Mouse (Mus musculus): Measurements from ENCODE around the gene 2310039H08Rik. TPM values are rescaled to one million over a fixed set of nuclear protein-coding genes. Genes with fewer than 3 reads are reported as not detected.

The 2310039H08Rik gene
- polyA plus RNA-seq, 1 experiment from 2014 or later: 70.5 TPM

DNA sequence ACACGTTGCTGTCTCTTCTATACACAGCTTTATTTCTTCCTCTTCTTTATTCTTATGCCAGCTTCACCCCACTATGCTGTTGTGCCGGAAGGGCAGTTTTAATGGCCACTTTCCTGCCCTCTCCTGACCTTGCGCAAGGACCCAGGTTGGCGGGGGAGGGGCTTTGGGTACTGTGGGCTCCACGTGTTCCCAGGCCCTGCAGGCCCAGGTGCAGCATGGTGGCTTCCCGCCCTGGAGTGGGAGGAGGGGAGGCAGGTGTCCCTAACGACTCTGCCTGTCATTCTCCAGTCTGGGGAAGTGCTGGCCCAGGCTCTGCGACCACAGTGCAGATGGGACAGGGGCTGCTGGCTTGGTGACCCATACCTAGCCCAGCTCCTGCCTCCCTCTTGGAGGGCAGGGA, 4.6 kb upstream of the 2310039H08Rik start:
- ATAC-seq (ENCODE audit: low FRiP score, low read depth): no peak
- Histone ChIP-seq H3K4me1 (peaks cover 7% of the 10 kb centered on the region), H3K36me3 (no peaks in the 10 kb centered on the region), H3K4me3 (no peak overlapping the region), H3K27me3 (no peaks in the 10 kb centered on the region), H3K4me2 (replicated peaks) (no peak overlapping the region), H3K9me3 (no peaks in the 10 kb centered on the region), H3K9ac (no peak overlapping the region), H3K27ac (no peak overlapping the region)
- 36% methylated on average over 8 of the region's 8 CpGs for WGBS

DNA sequence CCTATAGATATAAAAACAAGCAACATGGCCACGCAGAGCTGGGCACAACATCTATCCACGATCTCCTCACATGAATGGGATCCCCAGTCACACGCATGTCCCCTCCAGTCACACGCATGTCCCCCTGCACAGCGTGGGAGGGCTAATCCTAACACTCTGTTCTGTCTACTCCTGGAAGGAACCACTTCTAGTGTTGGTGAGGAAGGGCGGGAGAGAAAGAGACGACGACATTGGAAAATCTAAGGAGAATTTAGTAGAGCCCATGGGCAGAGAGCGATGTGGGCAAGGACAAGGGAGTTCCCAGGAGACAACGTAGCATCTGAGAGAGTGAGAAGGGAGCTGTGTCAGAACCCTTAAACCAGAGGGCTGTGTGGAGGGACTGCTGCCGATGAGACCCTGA, 1.9 kb upstream of the 2310039H08Rik start:
- Histone ChIP-seq H3K27me3 (no peaks in the 10 kb centered on the region), H3K36me3 (peaks cover 15% of the 10 kb centered on the region), H3K9ac (no peak overlapping the region), H3K4me2 (replicated peaks) (no peak overlapping the region), H3K27ac (no peak overlapping the region), H3K4me3 (no peak overlapping the region), H3K4me1 (peaks cover 16% of the 10 kb centered on the region), H3K9me3 (no peaks in the 10 kb centered on the region)
- WGBS: 91% methylated on average over 11 of the region's 11 CpGs
- ATAC-seq (ENCODE audit: low FRiP score, low read depth): no peak

DNA sequence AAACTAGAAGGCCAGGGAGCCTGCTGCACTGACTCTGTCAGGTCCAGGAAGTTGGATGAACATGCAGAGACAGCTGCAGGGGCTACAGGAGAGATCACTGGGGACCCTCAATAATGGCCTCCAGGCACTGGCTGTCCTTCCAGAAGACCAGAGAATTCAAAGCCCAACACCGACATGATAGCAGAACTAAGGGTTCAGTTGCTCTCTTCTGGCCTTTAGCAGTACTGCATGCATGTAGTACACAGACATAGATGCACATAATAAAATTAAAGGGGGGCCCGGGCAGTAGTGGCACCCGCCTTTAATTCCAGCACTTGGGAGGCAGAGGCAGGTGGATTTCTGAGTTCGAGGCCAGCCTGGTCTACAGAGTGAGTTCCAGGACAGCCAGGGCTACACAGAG, 1.4 kb upstream of the 2310039H08Rik start:
- no peak for ATAC-seq (ENCODE audit: low FRiP score, low read depth)
- H3K27ac ChIP-seq: no peak overlapping the region
- no peak overlapping the region for H3K4me2 ChIP-seq (replicated peaks)
- H3K4me3 ChIP-seq: no peak overlapping the region
- WGBS: 81% methylated on average over 4 of the region's 4 CpGs
- H3K27me3 ChIP-seq: no peaks in the 10 kb centered on the region
- no peaks in the 10 kb centered on the region for H3K9me3 ChIP-seq
- no peak overlapping the region for H3K9ac ChIP-seq
- H3K4me1 ChIP-seq: peaks cover 16% of the 10 kb centered on the region
- peaks cover 20% of the 10 kb centered on the region for H3K36me3 ChIP-seq

DNA sequence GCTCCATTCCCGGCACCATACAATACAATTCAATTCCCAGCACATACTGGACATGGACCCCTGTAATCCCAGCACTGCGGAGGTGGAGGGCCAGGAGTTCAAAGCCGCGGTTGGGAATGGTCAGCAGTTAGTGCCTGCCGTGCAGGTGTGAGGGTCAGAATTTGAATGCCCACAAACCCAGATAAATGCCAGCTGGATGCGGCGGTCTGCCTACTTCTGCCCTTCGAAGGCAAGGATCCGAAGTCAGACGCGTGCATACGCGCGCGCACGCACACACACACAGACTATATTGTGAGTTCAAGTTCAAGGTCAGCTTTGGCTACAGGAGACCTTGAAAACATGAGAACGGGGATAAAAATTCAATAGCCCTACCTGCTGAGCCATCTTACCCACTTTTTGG, 819 bp upstream of the 2310039H08Rik start:
- ATAC-seq (ENCODE audit: low FRiP score, low read depth): no peak
- Histone ChIP-seq H3K9me3 (no peaks in the 10 kb centered on the region), H3K4me1 (peaks cover 16% of the 10 kb centered on the region), H3K9ac (peak overlapping the region; percentile 68), H3K27ac (peak overlapping the region; percentile 84; the same call in 1 of the 2 replicates), H3K36me3 (peaks cover 26% of the 10 kb centered on the region), H3K4me2 (replicated peaks) (peak overlapping the region; percentile 81), H3K27me3 (no peaks in the 10 kb centered on the region), H3K4me3 (peak overlapping the region; percentile 91)
- 65% methylated on average over 17 of the region's 17 CpGs for WGBS

DNA sequence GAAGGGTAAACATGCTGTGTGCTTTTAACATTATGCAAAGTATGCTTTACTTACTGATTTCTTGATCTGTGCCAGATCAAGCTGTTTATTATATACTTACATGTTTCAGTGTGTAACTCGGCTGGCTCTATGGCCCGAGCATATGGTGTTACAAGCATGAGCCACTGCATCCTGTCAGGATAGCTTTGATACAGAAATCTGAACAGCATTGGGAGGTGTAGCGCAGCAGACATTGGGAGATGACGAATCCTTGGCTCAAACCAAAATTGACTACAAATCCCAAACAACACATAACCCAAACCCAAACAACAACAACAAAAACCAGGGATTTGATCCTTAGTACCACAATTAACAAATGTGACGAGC, 414 bp upstream of the 2310039H08Rik start:
- no peak; the same call in 1 of the 2 replicates for ATAC-seq (ENCODE audit: low FRiP score, low read depth)
- H3K4me3 ChIP-seq: peak overlapping the region; percentile 91
- no peaks in the 10 kb centered on the region for H3K27me3 ChIP-seq
- peak overlapping the region; percentile 81 for H3K4me2 ChIP-seq (replicated peaks)
- peak overlapping the region; percentile 84 for H3K27ac ChIP-seq
- H3K9me3 ChIP-seq: no peaks in the 10 kb centered on the region
- WGBS: 4% methylated on average over 5 of the region's 5 CpGs
- H3K4me1 ChIP-seq: peaks cover 16% of the 10 kb centered on the region
- peaks cover 30% of the 10 kb centered on the region for H3K36me3 ChIP-seq
- H3K9ac ChIP-seq: peak overlapping the region; percentile 68

DNA sequence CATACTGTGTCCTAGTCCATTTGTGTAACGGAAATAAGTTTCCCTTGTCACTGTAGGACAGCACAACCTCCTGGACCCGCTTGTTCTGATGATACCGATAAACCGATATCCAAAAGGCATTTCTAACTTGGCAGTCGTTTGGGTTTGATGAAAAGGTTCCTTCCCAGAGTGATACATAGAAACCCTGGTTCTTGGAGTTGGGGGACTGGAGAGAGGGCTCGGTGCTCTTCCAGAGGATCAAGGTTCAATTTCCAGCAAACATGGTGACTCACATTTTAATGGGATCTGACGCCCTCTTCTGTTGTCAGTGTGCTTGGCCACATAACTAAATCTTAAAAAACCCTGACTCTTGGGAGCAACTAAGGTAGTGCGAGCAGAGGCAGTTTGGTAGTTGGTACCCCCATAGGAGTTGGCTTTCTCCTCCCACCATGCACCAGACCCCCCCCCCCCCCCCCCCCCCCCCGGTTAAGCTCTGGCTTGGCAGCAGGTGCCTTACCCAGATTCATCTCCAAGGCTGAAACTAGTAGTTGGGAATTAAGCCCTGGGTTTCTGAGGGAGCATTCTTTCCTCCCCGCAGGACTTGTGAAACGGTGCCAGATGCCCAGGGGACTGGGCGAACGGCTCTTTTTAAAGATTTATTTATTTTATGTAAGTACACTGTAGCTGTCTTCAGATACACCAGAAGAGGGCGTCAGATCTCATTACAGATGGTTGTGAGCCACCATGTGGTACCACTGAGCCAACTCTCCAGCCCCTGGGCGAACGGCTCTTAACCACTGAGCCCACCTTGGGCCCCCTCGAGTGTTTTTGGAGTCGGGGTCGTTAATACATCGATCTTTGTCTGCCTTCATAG, 1.1 kb downstream of the 2310039H08Rik start:
- Histone ChIP-seq H3K9me3 (no peaks in the 10 kb centered on the region), H3K27ac (peak overlapping the region; percentile 84), H3K9ac (peak overlapping the region; percentile 87), H3K4me2 (replicated peaks) (peak overlapping the region; percentile 81), H3K4me3 (peak overlapping the region; percentile 91), H3K4me1 (peaks cover 16% of the 10 kb centered on the region), H3K36me3 (peaks cover 44% of the 10 kb centered on the region), H3K27me3 (no peaks in the 10 kb centered on the region)
- WGBS: 8% methylated on average over 19 of the region's 20 CpGs
- no peak for ATAC-seq (ENCODE audit: low FRiP score, low read depth)

DNA sequence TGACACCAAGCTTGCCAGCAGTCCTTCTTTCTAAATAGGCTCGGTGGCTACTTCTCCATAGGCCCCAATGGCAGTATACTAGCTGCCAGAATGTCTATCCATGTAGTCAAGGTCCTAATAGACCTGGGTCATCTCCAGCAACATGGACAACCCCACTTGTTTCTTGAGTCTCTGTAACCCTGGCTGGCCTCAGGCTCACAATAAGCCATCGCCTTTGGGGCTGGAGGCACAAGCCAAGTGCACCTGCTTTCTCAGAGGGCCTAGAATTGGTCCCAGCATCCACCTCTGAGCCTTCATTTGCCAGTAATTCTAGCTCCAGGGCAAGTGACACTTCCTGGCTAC, 1.7 kb downstream of the 2310039H08Rik start:
- WGBS: 41% methylated on average over 2 of the region's 2 CpGs

DNA sequence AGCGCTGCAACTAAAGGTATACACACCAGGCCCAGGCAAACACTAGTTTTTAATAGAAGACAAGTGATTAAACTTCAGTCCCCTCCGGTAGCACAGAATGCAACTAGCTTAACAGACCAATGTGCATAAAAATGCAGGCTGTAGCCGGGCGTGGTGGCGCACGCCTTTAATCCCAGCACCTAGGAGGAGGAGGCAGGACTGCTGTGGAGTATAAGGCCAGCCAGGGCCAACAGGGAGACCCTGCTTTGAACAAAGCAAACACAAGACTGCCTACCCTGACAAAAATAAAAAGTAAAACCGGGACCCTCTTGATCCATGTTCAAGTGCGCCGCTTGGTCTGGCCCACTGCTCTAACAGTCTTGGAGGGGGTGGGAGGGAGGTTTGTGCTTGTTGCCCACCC, 2.6 kb downstream of the 2310039H08Rik start:
- no peak overlapping the region for H3K4me3 ChIP-seq
- no peaks in the 10 kb centered on the region for H3K9me3 ChIP-seq
- peaks cover 60% of the 10 kb centered on the region for H3K36me3 ChIP-seq
- H3K27ac ChIP-seq: no peak overlapping the region
- H3K4me1 ChIP-seq: peaks cover 16% of the 10 kb centered on the region
- WGBS: 95% methylated on average over 9 of the region's 9 CpGs
- no peak overlapping the region for H3K9ac ChIP-seq
- no peaks in the 10 kb centered on the region for H3K27me3 ChIP-seq
- ATAC-seq (ENCODE audit: low FRiP score, low read depth): no peak
- no peak overlapping the region for H3K4me2 ChIP-seq (replicated peaks)

More for the DNA sequence above, 1.7 kb downstream of the 2310039H08Rik start:
- Histone ChIP-seq H3K4me1 (peaks cover 16% of the 10 kb centered on the region), H3K4me2 (replicated peaks) (peak overlapping the region; percentile 81), H3K36me3 (peaks cover 50% of the 10 kb centered on the region), H3K9ac (no peak overlapping the region), H3K27me3 (no peaks in the 10 kb centered on the region), H3K9me3 (no peaks in the 10 kb centered on the region), H3K27ac (no peak overlapping the region), H3K4me3 (peak overlapping the region; percentile 91)
- no peak for ATAC-seq (ENCODE audit: low FRiP score, low read depth)

DNA sequence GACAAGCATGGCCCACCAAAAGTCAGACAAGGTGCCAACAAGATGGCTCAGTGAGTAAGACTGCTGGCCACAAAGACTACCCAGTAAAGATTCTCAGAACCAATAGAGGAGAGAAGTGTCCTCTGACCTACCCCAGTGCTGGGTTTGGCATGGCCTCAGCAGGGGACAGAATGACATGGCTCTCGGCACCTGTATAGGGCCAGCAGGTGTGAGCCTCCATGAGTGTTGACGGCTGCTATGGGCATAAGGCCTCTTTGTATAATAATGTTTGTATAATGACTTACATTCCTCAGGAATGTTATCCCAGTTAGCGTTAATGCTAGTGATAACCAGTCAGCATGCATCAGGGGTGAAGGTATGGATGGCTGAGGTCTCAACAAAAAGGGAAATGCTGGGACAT, 3.7 kb downstream of the 2310039H08Rik start:
- WGBS: 80% methylated on average over 3 of the region's 3 CpGs
- peaks cover 68% of the 10 kb centered on the region for H3K36me3 ChIP-seq
- no peak overlapping the region for H3K9ac ChIP-seq
- no peak overlapping the region for H3K27ac ChIP-seq
- no peak overlapping the region for H3K4me2 ChIP-seq (replicated peaks)
- no peaks in the 10 kb centered on the region for H3K9me3 ChIP-seq
- peaks cover 17% of the 10 kb centered on the region for H3K4me1 ChIP-seq
- no peaks in the 10 kb centered on the region for H3K27me3 ChIP-seq
- no peak for ATAC-seq (ENCODE audit: low FRiP score, low read depth)
- H3K4me3 ChIP-seq: no peak overlapping the region

DNA sequence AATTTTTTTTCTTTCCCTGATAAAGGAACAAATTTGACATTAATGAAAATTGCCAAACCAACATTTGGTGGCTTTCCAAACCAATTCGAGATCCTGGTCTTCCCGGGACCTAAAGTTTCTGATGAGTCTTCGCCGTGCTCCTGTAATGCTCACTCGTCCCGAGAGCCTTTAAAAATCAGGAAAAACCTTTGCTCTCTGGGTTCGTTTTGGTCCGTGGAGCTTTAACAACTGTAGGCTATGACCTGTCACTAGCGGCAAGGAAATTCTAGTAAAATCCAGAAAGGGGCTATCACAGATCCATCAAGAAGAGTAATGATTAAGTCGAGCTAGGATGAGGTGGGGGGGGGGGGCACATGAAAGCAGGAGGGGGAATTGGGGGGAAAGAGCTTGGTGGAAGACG, 9.4 kb downstream of the 2310039H08Rik start:
- peak overlapping the region; percentile 82 for H3K9ac ChIP-seq
- WGBS: 4% methylated on average over 11 of the region's 11 CpGs
- H3K4me1 ChIP-seq: peaks cover 9% of the 10 kb centered on the region
- peak overlapping the region; percentile 89 for H3K27ac ChIP-seq
- H3K27me3 ChIP-seq: no peaks in the 10 kb centered on the region
- H3K36me3 ChIP-seq: peaks cover 42% of the 10 kb centered on the region
- peak overlapping the region; percentile 71 for H3K4me3 ChIP-seq
- no peaks in the 10 kb centered on the region for H3K9me3 ChIP-seq
- ATAC-seq (ENCODE audit: low FRiP score, low read depth): no peak
- peak overlapping the region; percentile 72 for H3K4me2 ChIP-seq (replicated peaks)

DNA sequence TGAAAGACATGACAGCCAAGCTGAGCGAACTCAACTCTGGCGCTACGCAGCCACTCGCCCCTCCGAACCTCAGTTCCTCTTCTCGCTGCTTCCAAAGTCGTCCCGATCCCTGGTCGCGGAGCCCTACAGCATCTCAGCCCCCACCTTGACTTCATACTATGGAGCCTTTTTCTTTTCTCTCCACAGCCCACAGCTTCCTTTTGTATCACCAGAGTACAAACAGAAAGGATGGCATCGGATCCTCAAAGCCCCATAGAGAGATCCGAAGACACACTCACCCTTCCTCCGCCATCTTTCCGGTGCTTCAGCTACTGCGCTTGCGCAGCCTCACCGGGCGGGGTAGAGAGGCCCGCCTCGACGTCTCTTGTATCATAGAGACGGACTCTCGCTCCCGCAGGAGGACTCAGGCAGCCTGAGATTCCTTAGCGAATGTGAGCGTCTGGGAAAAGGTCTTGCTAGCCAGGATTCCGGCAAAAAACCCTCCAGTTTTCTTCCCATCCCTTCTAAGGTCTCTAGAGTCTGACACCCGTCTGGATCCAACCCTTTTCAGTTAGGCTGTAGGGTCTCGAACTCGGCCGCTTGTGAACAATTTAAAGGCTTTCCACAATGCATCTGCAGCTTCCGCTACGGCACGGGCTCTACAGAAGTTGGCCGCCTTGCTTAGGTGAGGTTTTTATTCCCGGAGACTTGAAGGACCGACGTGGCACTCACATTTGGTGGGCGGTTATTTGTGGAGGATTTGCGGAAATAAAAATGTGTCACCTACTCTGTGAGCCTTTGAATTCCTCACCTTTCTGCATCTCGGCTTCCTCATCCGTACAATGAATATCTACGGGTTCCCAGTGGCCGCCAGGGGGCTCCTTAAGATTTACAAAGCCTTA, 10.1 kb downstream of the 2310039H08Rik start, which contains the start of gene Rpl7l1:
Gene Rpl7l1, minus strand, starts transcription at position 332 of the 881 bp plus-strand sequence.
- WGBS: under 1% methylated on average over 44 of the region's 44 CpGs
- Histone ChIP-seq H3K9me3 (no peaks in the 10 kb centered on the region), H3K27me3 (no peaks in the 10 kb centered on the region), H3K36me3 (peaks cover 34% of the 10 kb centered on the region), H3K4me1 (peaks cover 9% of the 10 kb centered on the region), H3K4me2 (replicated peaks) (peak within 1 kb of the TSS; percentile 72), H3K9ac (peak within 1 kb of the TSS; percentile 82), H3K27ac (peak within 1 kb of the TSS; percentile 89), H3K4me3 (peak within 1 kb of the TSS; percentile 71)
- ATAC-seq (ENCODE audit: low FRiP score, low read depth): peak; percentile 96

DNA sequence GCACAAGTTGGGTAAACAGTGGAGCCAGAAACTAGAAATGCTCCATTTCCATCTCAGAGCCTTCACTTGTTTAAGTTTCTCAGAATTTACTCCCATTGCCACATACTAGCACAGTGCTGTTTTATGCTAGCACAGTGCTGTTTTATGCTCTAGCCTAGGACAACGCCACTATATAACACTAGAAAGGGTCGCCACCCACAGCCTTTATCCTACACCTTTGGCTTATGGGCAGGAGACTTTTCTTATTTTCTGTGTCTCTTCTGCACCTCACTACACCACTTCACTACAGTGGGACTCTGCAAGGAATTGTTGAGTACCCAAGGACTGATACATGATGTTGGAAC, 10.8 kb downstream of the 2310039H08Rik start:
- Histone ChIP-seq H3K27ac (peak overlapping the region; percentile 89), H3K4me2 (replicated peaks) (peak overlapping the region; percentile 72), H3K9me3 (no peaks in the 10 kb centered on the region), H3K36me3 (peaks cover 28% of the 10 kb centered on the region), H3K27me3 (no peaks in the 10 kb centered on the region), H3K4me1 (peaks cover 9% of the 10 kb centered on the region), H3K4me3 (peak overlapping the region; percentile 71), H3K9ac (peak overlapping the region; percentile 82; the same call in 1 of the 2 replicates)
- 86% methylated on average over 2 of the region's 2 CpGs for WGBS
- ATAC-seq (ENCODE audit: low FRiP score, low read depth): no peak

Measured in limb, embryonic 13.5 days (tissue).